Mouse (Mus musculus): Measurements from ENCODE around the gene Pigc. TPM values are rescaled to one million over a fixed set of nuclear protein-coding genes. Genes with fewer than 3 reads are reported as not detected.

The Pigc gene
- total RNA-seq, 2 experiments from 2014 or later: 11.9 to 19.2 TPM

GRCm38 (mm10) chr1:162004821-162005770 lies 36.1 kb downstream of the Pigc start:
- no peak for ATAC-seq (replicated peaks; ENCODE audit: low FRiP score, poor library complexity, severe bottlenecking)

DNA sequence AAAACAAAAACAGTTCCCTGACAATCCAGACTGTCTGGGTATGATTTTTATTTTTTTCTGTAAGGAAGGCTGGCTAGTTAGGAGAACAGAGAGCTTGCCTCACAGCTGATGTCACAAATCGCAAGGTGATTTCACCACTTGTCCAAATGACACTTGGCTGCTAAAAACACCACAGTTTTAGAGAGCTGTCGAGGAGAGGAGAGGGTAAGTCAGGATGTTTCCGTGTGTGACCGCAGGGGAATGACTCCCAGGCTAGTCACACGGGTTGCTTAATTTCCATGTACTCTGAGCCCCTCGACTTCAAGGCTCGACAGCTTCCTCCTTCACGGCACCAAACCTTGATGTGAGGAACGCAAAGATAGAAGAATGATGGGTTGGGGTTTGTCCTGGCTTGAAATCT lies 37.1 kb downstream of the Pigc start:
- ATAC-seq (replicated peaks; ENCODE audit: low FRiP score, poor library complexity, severe bottlenecking): no peak

DNA sequence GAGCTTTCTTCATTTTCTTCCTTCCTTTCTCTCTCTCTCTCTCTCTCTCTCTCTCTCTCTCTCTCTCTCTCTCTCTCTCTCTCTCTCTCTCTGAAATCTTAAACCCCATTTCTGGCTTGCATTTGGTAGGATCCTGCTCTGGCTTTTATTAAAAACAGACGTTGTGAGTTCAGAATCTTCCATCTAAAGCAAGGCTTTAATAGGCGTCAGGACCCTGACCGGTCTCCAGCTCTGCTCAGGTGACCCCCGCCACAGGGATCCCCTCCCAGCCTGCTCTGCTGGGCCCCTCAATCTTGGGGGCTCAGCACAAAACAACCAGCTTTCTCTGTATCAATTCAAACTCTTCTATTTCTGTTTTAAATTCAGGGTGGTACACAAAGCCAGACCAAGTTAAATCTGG lies 39.2 kb downstream of the Pigc start:
- no peak for ATAC-seq (replicated peaks; ENCODE audit: low FRiP score, poor library complexity, severe bottlenecking)

DNA sequence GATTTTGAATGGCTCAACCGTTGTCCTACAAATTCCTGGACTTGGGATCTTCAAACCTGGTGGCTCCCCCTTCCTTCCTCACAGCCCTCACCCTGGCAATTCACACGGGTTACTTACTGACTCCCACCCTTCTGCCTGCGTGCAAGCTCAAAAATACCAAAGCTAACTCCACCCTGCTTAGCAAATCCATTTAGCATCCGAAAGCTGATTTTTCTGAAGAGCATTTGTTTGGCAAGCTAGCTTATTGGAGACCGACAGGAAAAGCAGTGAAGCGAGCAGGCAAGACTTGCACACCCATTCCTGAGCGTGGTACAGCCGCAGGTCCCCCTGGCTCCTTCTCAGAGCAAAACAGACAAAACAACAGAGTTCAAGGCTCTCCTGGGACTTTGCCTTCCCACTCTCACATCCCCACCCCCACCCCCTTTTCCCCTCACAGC lies 39.7 kb downstream of the Pigc start:
- ATAC-seq (replicated peaks; ENCODE audit: low FRiP score, poor library complexity, severe bottlenecking): no peak

- ATAC-seq (replicated peaks; ENCODE audit: low FRiP score, poor library complexity, severe bottlenecking): no peak
Observed at GRCm38 (mm10) chr1:162009086-162009485, 40.1 kb downstream of the Pigc start.

DNA sequence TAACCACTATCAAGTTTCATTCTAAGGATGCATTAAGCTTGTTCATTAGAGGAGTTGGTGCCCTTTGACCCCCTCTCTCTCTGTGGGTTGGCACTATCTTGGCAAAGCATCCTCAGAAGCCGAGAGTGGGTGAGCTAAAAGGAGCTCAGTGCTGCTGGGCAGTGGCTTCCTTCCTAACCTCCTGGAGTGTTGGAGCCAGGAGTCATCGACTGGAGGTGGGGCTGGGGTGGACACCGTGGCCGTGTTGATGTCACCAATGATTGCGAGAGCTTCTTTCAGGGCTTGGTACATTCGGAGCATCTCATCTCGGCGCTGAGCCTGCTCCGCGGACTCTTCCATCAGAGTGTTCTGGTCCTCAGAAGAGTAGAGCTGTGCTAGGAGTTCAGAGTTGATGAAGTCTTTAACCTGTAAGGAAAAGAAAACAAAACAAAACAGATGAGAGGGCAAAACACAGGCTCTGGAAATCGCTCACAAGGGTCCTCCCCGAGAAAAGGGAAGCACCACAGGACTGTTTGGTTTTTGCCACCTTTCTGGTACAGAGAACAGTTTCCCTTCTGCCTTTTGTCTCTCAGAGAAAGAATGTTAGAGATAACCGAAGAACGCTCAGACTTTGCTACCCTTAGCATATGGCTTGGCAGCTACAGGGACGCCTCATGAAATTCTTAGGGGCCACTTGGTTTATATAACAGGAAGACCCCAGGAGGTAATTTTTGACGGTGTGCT lies 42.7 kb downstream of the Pigc start:
- ATAC-seq (replicated peaks; ENCODE audit: low FRiP score, poor library complexity, severe bottlenecking): no peak

DNA sequence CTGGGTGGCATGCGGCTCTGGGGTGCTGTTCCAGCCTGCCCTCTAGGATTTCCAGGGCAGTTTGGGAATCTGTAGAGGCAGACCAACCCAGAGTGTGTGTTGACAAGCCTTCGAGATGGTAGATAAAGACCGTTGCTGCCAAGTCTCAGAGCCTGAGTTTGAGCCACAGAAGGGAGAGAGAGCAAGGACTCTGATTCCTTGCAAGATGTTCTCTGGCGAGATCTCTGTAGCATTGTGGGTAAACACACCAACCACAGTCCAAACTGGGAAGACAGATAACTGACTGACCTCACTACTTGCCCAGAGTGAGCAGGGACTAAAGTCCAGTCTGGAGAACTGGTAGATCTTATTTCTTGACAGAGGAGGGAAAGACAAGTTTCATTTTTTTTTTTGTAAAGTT lies 44.6 kb downstream of the Pigc start:
- no peak for ATAC-seq (replicated peaks; ENCODE audit: low FRiP score, poor library complexity, severe bottlenecking)

DNA sequence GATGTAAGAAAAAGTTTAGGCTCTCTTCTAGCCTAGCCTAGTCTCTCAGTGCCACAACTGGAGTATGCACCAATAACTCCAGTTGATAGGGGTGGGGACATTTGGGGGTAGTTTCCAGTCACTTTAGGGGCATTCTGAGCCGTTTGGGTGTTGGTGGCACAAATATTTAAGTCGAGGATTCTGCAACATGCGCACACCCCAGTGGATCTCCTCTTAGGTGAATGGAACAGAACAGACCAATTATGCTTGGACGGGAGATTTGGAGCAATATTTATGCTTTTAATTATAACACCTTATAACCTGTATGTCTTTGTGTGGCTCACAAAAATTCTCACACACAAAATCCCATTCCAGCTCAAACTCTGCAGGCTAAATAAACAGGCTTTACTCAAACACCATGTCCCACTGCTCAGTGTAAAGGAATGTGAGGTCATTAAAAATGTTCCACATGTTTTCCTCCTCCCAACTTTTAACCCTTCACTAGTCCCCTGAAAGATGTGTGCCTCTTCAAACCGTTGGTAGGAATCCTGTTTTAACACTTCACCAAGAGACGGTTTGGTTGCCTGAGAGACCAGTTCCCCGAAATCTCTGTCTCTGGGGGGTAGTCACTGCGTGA lies 46.4 kb downstream of the Pigc start:
- ATAC-seq (replicated peaks; ENCODE audit: low FRiP score, poor library complexity, severe bottlenecking): no peak

DNA sequence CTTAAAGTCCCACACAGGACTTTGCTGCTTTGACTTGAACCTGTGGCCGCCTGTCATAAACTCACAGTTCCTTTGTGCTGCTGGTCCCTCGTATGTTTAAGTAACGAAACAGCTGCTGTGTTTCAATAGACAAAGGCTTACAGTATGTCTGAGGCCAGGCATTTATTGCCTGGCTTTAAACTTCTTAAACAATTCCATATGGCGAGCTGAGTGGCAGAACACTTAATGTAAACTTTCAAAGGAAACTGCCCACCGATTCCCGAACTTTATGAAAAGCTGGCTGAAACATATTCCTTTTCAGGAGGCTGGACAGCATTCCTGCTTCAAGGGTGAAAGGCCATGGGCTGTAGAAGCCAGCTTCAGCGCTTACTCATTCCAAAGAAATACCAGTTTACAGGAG lies 48.0 kb downstream of the Pigc start:
- ATAC-seq (replicated peaks; ENCODE audit: low FRiP score, poor library complexity, severe bottlenecking): no peak

GRCm38 (mm10) chr1:162017975-162018600 lies 49.1 kb downstream of the Pigc start:
- ATAC-seq (replicated peaks; ENCODE audit: low FRiP score, poor library complexity, severe bottlenecking): no peak

- ATAC-seq (replicated peaks; ENCODE audit: low FRiP score, poor library complexity, severe bottlenecking): no peak
Observed at GRCm38 (mm10) chr1:162018601-162018977, 49.6 kb downstream of the Pigc start.

DNA sequence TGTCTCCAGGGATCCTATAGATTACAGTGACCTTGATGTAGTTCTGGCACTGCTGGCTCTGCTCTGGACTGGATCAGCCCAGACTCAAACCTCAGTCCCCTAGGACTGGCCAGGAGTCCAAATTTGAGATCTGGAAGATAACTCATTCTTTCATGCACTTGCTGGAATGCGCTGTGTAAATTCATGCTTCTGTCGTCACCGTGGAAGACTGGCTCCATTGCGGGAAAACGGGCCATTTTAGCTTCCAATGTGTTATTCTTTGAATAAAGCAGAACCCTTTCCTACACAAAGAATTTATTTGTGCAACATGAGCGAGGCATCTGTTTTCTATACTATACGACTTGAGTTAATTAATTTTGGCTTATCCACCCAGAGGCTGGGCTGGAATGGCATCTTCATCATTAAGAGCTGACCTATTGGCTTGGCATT lies 51.3 kb downstream of the Pigc start:
- ATAC-seq (replicated peaks; ENCODE audit: low FRiP score, poor library complexity, severe bottlenecking): no peak

DNA sequence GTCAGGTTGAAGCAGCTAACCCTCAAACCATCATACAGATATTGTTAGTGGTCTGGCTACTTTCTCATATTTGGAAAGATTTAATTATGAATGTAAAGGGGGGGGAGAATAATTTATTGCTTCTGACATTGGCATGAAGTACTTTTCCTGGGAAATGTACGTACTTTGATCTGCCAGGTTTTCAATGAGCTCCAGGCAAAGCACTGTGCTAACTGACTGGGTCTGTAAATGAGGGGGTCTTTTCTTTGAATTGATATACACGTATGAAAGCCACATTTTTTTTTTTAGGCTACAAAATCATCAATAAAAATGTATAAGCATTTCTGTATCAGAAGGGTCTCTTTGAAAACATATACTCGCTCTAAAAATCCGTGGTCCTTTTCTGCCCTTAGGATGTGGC lies 51.8 kb downstream of the Pigc start:
- no peak for ATAC-seq (replicated peaks; ENCODE audit: low FRiP score, poor library complexity, severe bottlenecking)

Other genes starting within 250 kb of the Pigc start
- not detected in 2 replicates for gene Fasl, start 180.7 kb upstream of the Pigc start, total RNA-seq (2015; ENCODE audit: low replicate concordance)
- gene Fasl, start 180.7 kb upstream of the Pigc start, total RNA-seq (2017; ENCODE audit: low replicate concordance): 0.68 TPM in 1 of 2 replicates, not detected in the other
- gene Suco, start 92.5 kb upstream of the Pigc start, total RNA-seq (2015; ENCODE audit: low replicate concordance): 214 and 222 TPM in 2 replicates
- gene Suco, start 92.5 kb upstream of the Pigc start, total RNA-seq (2017; ENCODE audit: low replicate concordance): 600 and 746 TPM in 2 replicates
- not detected in 2 replicates for gene 4930558K02Rik, start 10.4 kb downstream of the Pigc start, total RNA-seq (2015; ENCODE audit: low replicate concordance)
- gene 4930558K02Rik, start 10.4 kb downstream of the Pigc start, total RNA-seq (2017; ENCODE audit: low replicate concordance): not detected in 2 replicates

Data from erythroblast, adult 5-6 weeks (primary cell).